Mouse (Mus musculus) hindbrain, embryonic 12.5 days (tissue): ENCODE results near the gene H2afy. TPM values are rescaled to one million over a fixed set of nuclear protein-coding genes. Genes with fewer than 3 reads are reported as not detected.

Experiments
- polyA plus RNA-seq: library from polyadenylated mRNA; unstranded; fragments of >200 nt; fragmentation: Nextera tagmentation; extraction: Ambion mirVana; gene quantifications from 2 replicates; pipeline ENCODE4 v1.2.1, GENCODE M21; 2016

H2afy gene
- polyA plus RNA-seq, 1 experiment from 2014 or later: 491 TPM

Other genes starting within 250 kb of the H2afy start
- gene Tifab, start 42.5 kb upstream of the H2afy start, polyA plus RNA-seq: 1.5 and 1.6 TPM in 2 replicates
- 18.2 and 21.7 TPM in 2 replicates for gene Neurog1, start 115.8 kb upstream of the H2afy start, polyA plus RNA-seq
- gene Cxcl14, start 160.2 kb upstream of the H2afy start, polyA plus RNA-seq: 72.3 and 90.1 TPM in 2 replicates